ENCODE assay signal across 8 mouse cellular contexts in the genomic region with DNA sequence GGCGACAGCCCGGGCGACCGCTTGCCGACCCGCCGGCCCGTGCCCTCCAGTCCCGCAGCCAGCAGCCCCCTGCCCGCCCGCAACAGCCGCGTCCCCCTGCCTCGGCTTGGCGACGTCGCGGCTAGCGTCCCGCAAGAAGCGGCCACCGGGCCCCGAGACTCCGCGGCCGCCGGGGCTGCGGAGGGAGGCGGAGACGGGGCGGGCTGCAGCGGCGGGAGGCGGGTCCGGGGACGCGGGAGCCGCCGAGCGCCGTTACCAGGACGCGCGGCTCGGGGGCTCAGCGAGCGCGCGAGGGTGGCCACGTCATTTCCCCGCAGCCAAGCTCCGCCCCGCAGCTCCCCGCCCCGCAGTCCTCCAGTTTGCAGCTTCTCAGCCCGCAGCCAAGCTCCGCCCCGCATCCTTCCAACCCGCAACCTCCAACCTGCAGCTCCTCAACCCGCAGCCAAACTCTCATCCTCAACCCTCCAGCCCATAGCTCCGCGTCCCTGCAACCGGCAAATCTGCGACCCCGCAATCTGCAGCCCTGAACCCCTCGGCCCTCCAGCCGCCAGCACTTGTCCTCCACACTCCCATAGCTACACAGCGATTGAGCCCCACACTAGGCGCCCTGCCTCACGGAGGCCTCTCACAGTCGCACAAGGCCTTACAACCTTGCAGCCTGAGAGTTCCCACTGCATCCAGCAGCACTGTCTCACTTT. TPM values are rescaled to one million over a fixed set of nuclear protein-coding genes. Genes with fewer than 3 reads are reported as not detected.
A peak's percentile ranks its signal among the peaks of the same experiment; 100 is the strongest.
DNase-seq lines count a peak whose midpoint lies in the region; ATAC-seq lines count a peak whose summit lies in the region.

Gene Fam184a (minus strand): TSS at position 169 of the 698 bp plus-strand sequence.

- 5% methylated on average over 49 of the region's 71 CpGs for WGBS in intestine, embryonic 16.5 days

- H3K9me3 ChIP-seq in intestine, embryonic 16.5 days (ENCODE audit: control insufficient read depth, low read length) = no peaks in the 10 kb centered on the region

- intact Hi-C loops in left cerebral cortex, postnatal 14 days (cut with DNase I) = no loop called here

- peak; percentile 91 for ATAC-seq in intestine, embryonic 16.5 days
- ATAC-seq in megakaryocyte progenitor cell, adult 5-6 weeks (replicated peaks; ENCODE audit: poor library complexity) = peak; percentile 69
- ATAC-seq in activated CD4-positive, CD25-positive, alpha-beta regulatory T cell, adult 4 months = no peak

- H3K4me2 ChIP-seq in intestine, embryonic 16.5 days (ENCODE audit: low read depth, low read length) = peak within 1 kb of the TSS; percentile 99

- peak; percentile 71 for DNase-seq in adrenal gland, postnatal 14 days
- peak; percentile 81 for DNase-seq in embryo, embryonic 11 days
- DNase-seq in gastrocnemius, postnatal 4 days (ENCODE audit: low spot score in 2 of 2) = peak; percentile 30 to 51
- DNase-seq in left cerebral cortex, postnatal 14 days (ENCODE audit: low spot score in 2 of 2) = peak; percentile 78 to 86
- peak; percentile 91 for DNase-seq in right cerebral cortex, postnatal 25 days

- peak within 1 kb of the TSS; percentile 73 for H3K4me3 ChIP-seq in intestine, embryonic 16.5 days (ENCODE audit: low read length)

- no peak within 1 kb of the TSS for H3K27ac ChIP-seq in intestine, embryonic 16.5 days (ENCODE audit: low read length)

- no peaks in the 10 kb centered on the region for H3K4me1 ChIP-seq in intestine, embryonic 16.5 days (ENCODE audit: control insufficient read depth, insufficient read depth, low read length)

- H3K9ac ChIP-seq in intestine, embryonic 16.5 days (ENCODE audit: low read depth, low read length) = peak within 1 kb of the TSS; percentile 70

- H3K36me3 ChIP-seq in intestine, embryonic 16.5 days (ENCODE audit: control insufficient read depth, insufficient read depth, low read length) = no peaks in the 10 kb centered on the region

- H3K27me3 ChIP-seq in intestine, embryonic 16.5 days (replicated peaks; ENCODE audit: control insufficient read depth, insufficient read depth, low read length) = peaks cover 9% of the 10 kb centered on the region; the same call in 1 of the 2 replicates

RNA-seq across cellular contexts. Expression of gene Fam184a, which starts in this region (rescaled TPM):
- 2.1 and 3.0 TPM in 2 replicates for total RNA-seq in adrenal gland, postnatal 14 days (2021)
- total RNA-seq in gastrocnemius, postnatal 4 days (2021) = 1 to 10 TPM; 2.4 to 2.7 TPM
- polyA plus RNA-seq in intestine, embryonic 16.5 days (2015; fragmentation: Nextera tagmentation; extraction: Ambion mirVana) = 2.0 and 2.4 TPM in 2 replicates
- 10 to 100 TPM; 21.1 to 22.2 TPM for total RNA-seq in left cerebral cortex, postnatal 14 days (2021)
- total RNA-seq in megakaryocyte progenitor cell, adult 5-6 weeks (2015) = 0.67 and 0.85 TPM in 2 replicates
- total RNA-seq in megakaryocyte progenitor cell, adult 5-6 weeks (2017) = 0.91 and 4.1 TPM in 2 replicates
- not detected for polyA plus RNA-seq in activated CD4-positive, CD25-positive, alpha-beta regulatory T cell, adult 4 months (2017; shearing (Covaris generic))

Comparison
In these comparisons a context has a peak if more than half of its experiments do, and no peak if none do; other contexts are left out.
1. DNase-seq: peak in every context shown above with its lines; median percentile 91 in right cerebral cortex, postnatal 25 days; 82 in left cerebral cortex, postnatal 14 days; 81 in embryo, embryonic 11 days; 71 in adrenal gland, postnatal 14 days; 40 in gastrocnemius, postnatal 4 days.